Mouse (Mus musculus) heart, postnatal 0 days (tissue): ENCODE results near the gene Nat8f2.

Source experiments
- CTCF ChIP-seq: IDR thresholded peaks from 2 replicates; pipeline ENCODE4 v1.5.1; 2016; ENCODE audit warnings: antibody characterized with exemption, control low read depth, low read depth
- EP300 ChIP-seq: IDR thresholded peaks from 2 replicates; pipeline ENCODE4 v1.6.1; 2016; ENCODE audit warnings: antibody characterized with exemption, low read depth

DNA sequence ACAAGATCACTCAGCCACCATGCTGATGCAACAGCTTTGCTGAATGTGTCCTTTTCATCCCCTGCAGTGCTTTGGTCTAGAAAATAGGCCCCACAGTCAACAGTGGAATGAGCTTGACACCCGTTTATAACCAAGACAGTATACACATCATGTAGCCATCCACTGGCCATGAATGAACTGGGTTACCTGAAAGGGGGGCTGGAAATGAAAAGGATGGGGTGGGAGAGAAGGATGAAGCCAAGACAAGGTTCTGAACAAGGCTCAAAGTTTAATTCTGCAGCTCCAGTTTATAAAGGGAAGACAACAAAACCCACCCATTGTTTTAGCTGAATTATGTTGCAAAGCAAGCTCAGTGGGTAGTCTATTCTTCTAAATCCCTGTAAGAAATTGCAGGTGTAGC, 15.4 kb upstream of the Nat8f2 start:
- TF ChIP-seq CTCF (no peak), EP300 (no peak)
